ENCODE assay signal across 8 mouse cellular contexts in the genomic region with DNA sequence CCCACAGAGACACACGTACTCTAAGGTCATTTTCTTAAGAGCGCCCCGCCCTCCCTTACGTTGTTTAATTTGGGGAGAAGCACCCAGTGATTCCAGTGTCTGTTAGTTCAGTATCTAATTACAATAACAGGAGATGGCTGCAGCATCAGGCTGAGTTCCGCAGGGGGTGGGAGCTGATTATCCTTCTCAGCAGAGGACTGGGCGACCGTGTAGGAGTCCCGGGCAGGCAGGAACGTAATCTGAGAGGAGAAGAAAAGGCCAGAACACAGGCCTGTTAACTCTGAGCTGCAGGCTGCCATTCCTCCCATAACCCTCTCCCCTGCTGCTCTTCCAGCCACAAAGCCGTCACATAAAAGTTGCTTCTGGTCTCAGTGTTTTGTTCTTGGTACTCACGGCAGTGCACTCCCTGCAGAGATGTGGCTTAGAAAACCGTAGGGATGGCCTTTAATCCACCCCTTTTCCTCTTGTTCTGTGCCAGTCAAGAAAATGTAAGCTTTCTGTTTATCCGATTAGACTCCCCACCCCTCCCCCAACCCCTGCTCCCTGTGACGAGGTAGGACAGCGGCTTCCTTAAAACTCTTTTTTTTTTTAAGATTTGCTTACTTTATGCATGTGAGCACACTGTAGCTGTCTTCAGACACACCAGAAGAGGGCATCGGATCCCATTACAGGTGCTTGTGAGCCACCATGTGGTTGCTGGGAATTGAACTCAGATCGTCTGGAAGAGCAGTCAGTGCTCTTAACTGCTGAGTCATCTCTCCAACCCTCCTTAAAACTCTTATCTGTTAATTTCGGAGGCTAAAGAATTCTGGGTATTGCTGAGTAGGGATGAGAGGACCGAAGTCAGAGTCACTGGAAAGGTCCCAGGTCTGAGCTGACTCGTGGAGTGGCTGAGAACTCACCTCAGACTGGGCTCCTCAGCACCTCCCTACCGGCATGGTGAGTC.
DNase-seq lines count a peak whose midpoint lies in the region; ATAC-seq lines count a peak whose summit lies in the region.

No protein-coding gene starts in this region.

- H3K9ac ChIP-seq in neural tube, embryonic 12.5 days: peak overlapping the region; percentile 42; the same call in 1 of the 2 replicates

- WGBS in heart, embryonic 10.5 days: 4% methylated on average over 21 of the region's 21 CpGs
- under 1% methylated on average over 21 of the region's 21 CpGs for WGBS in neural tube, embryonic 12.5 days

- no peaks in the 10 kb centered on the region for H3K36me3 ChIP-seq in heart, embryonic 10.5 days
- H3K36me3 ChIP-seq in neural tube, embryonic 12.5 days: no peaks in the 10 kb centered on the region

- peak overlapping the region; percentile 75 for H3K27ac ChIP-seq in heart, embryonic 10.5 days
- no peak overlapping the region; the same call in 1 of the 2 replicates for H3K27ac ChIP-seq in neural tube, embryonic 12.5 days

- H3K9me3 ChIP-seq in heart, embryonic 10.5 days: no peaks in the 10 kb centered on the region
- no peaks in the 10 kb centered on the region for H3K9me3 ChIP-seq in neural tube, embryonic 12.5 days

- DNase-seq in gastrocnemius, postnatal 25 days: peak; percentile 31
- DNase-seq in gastrocnemius, postnatal 10 days: no peak
- DNase-seq in c-Kit-negative CD71-positive TER-119-positive erythroid progenitor cells, embryonic 14.5 days (ENCODE audit: low read depth, low spot score): peak; percentile 40
- DNase-seq in heart, embryonic 10.5 days (ENCODE audit: low spot score): no peak
- DNase-seq in liver: peak; percentile 46
- no peak for DNase-seq in frontal cortex, postnatal 25 days (ENCODE audit: low spot score in 2 of 2)
- DNase-seq in cerebellum, postnatal 14 days: no peak

- H3K4me1 ChIP-seq in heart, embryonic 10.5 days: no peaks in the 10 kb centered on the region
- peaks cover 14% of the 10 kb centered on the region for H3K4me1 ChIP-seq in neural tube, embryonic 12.5 days

- no peaks in the 10 kb centered on the region for H3K27me3 ChIP-seq in heart, embryonic 10.5 days (ENCODE audit: insufficient read depth, poor library complexity, severe bottlenecking)
- no peaks in the 10 kb centered on the region for H3K27me3 ChIP-seq in neural tube, embryonic 12.5 days (replicated peaks)

- peak; percentile 76 for ATAC-seq in neural tube, embryonic 12.5 days (ENCODE audit: low FRiP score, low read depth)

- peak overlapping the region; percentile 47 for H3K4me3 ChIP-seq in heart, embryonic 10.5 days
- peak overlapping the region; percentile 13; the same call in 1 of the 2 replicates for H3K4me3 ChIP-seq in neural tube, embryonic 12.5 days

- peak overlapping the region; percentile 55 for H3K4me2 ChIP-seq in neural tube, embryonic 12.5 days (replicated peaks)

Comparison
In these comparisons a context has a peak if more than half of its experiments do, and no peak if none do; other contexts are left out.
1. DNase-seq: peak in gastrocnemius, postnatal 25 days (single experiment), c-Kit-negative CD71-positive TER-119-positive erythroid progenitor cells, embryonic 14.5 days (single experiment) and liver (single experiment); none in gastrocnemius, postnatal 10 days (single experiment), heart, embryonic 10.5 days (single experiment), frontal cortex, postnatal 25 days (0 of 2) and cerebellum, postnatal 14 days (0 of 2).